Mouse (Mus musculus) C2C12 (cell line): Measurements from ENCODE around the gene Nfix.

Experiments
- CEBPB ChIP-seq: IDR thresholded peaks from one replicate; pipeline ENCODE4 v1.6.1; 2011; ENCODE audit warnings: low read depth, mild to moderate bottlenecking, control low read depth, moderate library complexity
- CTCF ChIP-seq: IDR thresholded peaks from one replicate; pipeline ENCODE4 v1.5.1; 2011; ENCODE audit not compliant: control insufficient read depth, insufficient read depth, insufficient read length
- FOSL1 ChIP-seq: IDR thresholded peaks from one replicate; pipeline ENCODE4 v1.8.0; 2011; ENCODE audit warnings: mild to moderate bottlenecking, low read length; ENCODE audit not compliant: poor library complexity, insufficient read depth, severe bottlenecking
- MAX ChIP-seq: IDR thresholded peaks from one replicate; pipeline ENCODE4 v1.6.1; 2011; ENCODE audit warnings: mild to moderate bottlenecking, control low read depth
- MYOD1 ChIP-seq: IDR thresholded peaks from one replicate; pipeline ENCODE4 v1.6.1; 2011; ENCODE audit warnings: low read depth; ENCODE audit not compliant: control insufficient read depth, insufficient read length
- USF1 ChIP-seq: IDR thresholded peaks from one replicate; pipeline ENCODE4 v1.6.1; 2011; ENCODE audit warnings: low read depth, mild to moderate bottlenecking, control low read depth, moderate library complexity

DNA sequence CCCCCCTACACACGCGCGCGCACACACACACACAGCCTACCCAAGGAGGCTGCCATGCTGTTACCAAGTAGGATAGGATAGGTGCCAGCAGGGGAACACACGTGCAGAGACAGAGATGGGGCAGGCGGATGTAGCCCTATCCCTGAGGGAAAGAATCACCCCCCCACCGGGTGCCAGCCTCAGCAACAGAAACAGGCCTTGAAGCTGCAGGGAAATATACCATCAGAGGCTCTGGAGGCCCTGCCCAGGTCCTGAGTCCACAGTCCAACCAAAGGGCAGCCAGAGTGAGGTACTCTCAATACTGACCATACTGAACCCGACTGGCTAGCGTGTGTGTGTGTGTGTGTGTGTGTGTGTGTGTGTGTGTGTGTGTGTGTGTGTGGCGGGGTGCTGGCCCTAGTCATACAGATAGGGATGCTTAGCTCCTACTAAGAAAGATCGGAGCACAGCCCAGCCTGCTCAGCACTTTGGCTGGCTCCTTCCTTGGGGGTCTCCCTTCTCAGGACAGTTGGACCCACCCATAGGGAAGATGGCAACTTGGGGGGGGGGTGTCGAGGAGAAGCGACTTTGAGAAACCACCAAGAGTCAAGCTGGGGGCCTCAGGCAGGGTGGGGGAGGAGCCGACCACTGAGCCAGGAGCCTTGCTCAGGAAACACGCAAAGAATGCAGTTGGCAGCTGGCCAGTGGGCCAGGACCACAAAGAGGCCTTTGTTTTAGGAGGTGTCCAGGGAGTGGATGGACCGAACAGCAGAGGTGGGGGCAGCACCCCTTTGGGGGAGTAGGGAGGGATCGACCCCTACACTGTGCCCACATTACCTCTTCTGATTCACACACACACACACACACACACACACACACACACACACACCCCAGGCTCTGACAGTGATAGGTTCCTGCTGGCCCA lies 56.4 kb downstream of the Nfix start:
- TF ChIP-seq CTCF, result no peak
- TF ChIP-seq USF1, result no peak
- TF ChIP-seq MAX, result peak; percentile 20
- TF ChIP-seq FOSL1, result no peak
- no peak for TF ChIP-seq MYOD1
- no peak for TF ChIP-seq CEBPB
